Mouse (Mus musculus) liver, postnatal 0 days (tissue): Measurements from ENCODE around the gene Sh3d19. TPM values are rescaled to one million over a fixed set of nuclear protein-coding genes. Genes with fewer than 3 reads are reported as not detected.
A peak's percentile ranks its signal among the peaks of the same experiment; 100 is the strongest.

Source experiments
- ATAC-seq: fragments of 200-750 bp; cut with Nextera tagmentation; 2 replicates; pipeline ENCODE4 v1.8.0; 2017; ENCODE audit warnings: mild to moderate bottlenecking, moderate library complexity
- DNase-seq: peaks from one replicate; pipeline ENCODE4 v3.0.0-alpha.2; 2016
- H3K27ac ChIP-seq: fragments of 300-500 bp; sonication (generic); 2 replicates; pipeline ENCODE4 v1.5.1; 2014; ENCODE audit warnings: antibody characterized with exemption, moderate library complexity, mild to moderate bottlenecking, low read depth
- H3K27me3 ChIP-seq: fragments of 300-500 bp; sonication (generic); 2 replicates; pipeline ENCODE4 v1.6.1; 2014; ENCODE audit warnings: low read length, control low read depth, mixed read lengths; ENCODE audit not compliant: insufficient read depth
- H3K36me3 ChIP-seq: fragments of 300-500 bp; sonication (generic); replicated peaks from 2 replicates; pipeline ENCODE4 v1.6.1; 2014; ENCODE audit warnings: mild to moderate bottlenecking, control low read depth, low read length, moderate library complexity, mixed read lengths; ENCODE audit not compliant: insufficient read depth
- H3K4me1 ChIP-seq: fragments of 300-500 bp; sonication (generic); 2 replicates; pipeline ENCODE4 v1.6.1; 2014; ENCODE audit warnings: antibody characterized with exemption, mild to moderate bottlenecking, control low read depth; ENCODE audit not compliant: insufficient read depth
- H3K4me2 ChIP-seq: fragments of 300-500 bp; sonication (generic); 2 replicates; pipeline ENCODE4 v1.6.1; 2014; ENCODE audit warnings: low read depth, mild to moderate bottlenecking, low read length, moderate library complexity, mixed read lengths
- H3K4me3 ChIP-seq: fragments of 300-500 bp; sonication (generic); 2 replicates; pipeline ENCODE4 v1.5.1; 2014; ENCODE audit warnings: low read depth, low read length
- H3K9ac ChIP-seq: fragments of 300-500 bp; sonication (generic); replicated peaks from 2 replicates; pipeline ENCODE4 v1.6.1; 2014; ENCODE audit warnings: mild to moderate bottlenecking, moderate library complexity
- H3K9me3 ChIP-seq: fragments of 300-500 bp; sonication (generic); 2 replicates; pipeline ENCODE4 v1.6.1; 2016; ENCODE audit warnings: mild to moderate bottlenecking, control low read depth, low read length, mixed read lengths
- CTCF ChIP-seq: sonication (generic); IDR thresholded peaks from 2 replicates; pipeline ENCODE4 v1.5.1; 2016; ENCODE audit warnings: antibody characterized with exemption, low read depth
- EP300 ChIP-seq: IDR thresholded peaks from 2 replicates; pipeline ENCODE4 v1.6.1; 2016; ENCODE audit warnings: antibody characterized with exemption, low read depth, mild to moderate bottlenecking
- WGBS: fragments of 180-500 bp; shearing (Covaris S2); extraction: QIAGEN DNeasy Blood & Tissue Kit; methylation state at CpG from one replicate; pipeline ENCODE4 v1.1.7; 2014; ENCODE audit not compliant: insufficient replicate concordance; 5-methylcytosine and 5-hydroxymethylcytosine counted together
- polyA plus RNA-seq: library from polyadenylated mRNA; unstranded; fragments of >200 nt; fragmentation: Nextera tagmentation; extraction: Ambion mirVana; gene quantifications from 2 replicates; pipeline ENCODE4 v1.2.1, GENCODE M21; 2015

The Sh3d19 gene
- polyA plus RNA-seq, 1 experiment from 2014 or later = 11.4 TPM

DNA sequence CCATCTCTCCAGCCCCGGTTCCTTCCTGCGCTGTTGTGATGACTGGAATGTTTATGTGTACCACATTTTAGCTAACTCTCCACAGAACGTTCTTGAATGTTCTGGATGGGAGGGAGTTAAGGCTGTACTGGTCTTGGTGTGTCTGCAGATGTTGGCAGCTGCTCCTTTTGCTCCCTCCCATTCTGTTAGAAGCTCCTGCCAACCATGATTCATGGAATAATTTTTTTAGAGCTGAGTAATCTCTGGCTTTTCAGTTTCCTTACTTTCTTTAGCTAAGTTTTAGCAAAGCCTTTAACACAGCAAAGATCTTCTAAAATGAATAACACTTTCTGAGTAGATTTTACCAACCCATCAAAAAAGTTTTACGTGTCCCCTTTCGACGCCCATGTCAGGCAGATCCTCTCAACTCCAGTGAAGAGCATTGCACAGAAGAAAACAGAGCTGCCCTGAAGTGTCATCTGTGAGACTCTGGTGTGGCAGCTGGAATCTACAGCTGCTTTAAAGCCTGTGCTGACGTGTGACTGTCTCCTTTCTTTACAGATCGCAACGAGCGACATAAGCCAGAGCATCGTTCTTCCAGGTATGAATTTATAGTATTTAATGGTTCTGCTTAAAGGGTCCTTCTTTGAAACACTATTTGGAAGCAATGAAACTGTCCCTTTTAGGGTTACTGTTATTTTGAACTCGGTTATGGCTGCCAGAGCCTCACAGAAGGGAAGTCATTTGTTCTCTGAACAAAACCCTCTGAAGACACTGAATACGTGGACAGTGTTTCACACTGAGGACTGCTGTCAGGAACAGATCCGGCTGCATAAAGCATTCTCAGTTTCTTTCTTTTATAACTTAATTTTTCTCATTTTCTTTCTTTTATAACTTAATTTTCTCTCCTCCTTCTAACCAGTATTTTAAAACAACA is 69.6 kb downstream of the Sh3d19 start:
- Histone ChIP-seq H3K36me3 (0 out of 2 replicates have a peak, but pooled peaks cover 4% of the 10 kb centered on the region), H3K9ac (no peak overlapping the region), H3K9me3 (no peaks in the 10 kb centered on the region), H3K4me3 (no peak overlapping the region), H3K4me1 (no peaks in the 10 kb centered on the region), H3K27ac (no peak overlapping the region), H3K4me2 (no peak overlapping the region), H3K27me3 (no peaks in the 10 kb centered on the region)
- no peak for TF ChIP-seq EP300
- TF ChIP-seq CTCF = no peak
- DNase-seq (no peak), ATAC-seq (no peak)
- WGBS = 70% methylated on average over 14 of the region's 14 CpGs

DNA sequence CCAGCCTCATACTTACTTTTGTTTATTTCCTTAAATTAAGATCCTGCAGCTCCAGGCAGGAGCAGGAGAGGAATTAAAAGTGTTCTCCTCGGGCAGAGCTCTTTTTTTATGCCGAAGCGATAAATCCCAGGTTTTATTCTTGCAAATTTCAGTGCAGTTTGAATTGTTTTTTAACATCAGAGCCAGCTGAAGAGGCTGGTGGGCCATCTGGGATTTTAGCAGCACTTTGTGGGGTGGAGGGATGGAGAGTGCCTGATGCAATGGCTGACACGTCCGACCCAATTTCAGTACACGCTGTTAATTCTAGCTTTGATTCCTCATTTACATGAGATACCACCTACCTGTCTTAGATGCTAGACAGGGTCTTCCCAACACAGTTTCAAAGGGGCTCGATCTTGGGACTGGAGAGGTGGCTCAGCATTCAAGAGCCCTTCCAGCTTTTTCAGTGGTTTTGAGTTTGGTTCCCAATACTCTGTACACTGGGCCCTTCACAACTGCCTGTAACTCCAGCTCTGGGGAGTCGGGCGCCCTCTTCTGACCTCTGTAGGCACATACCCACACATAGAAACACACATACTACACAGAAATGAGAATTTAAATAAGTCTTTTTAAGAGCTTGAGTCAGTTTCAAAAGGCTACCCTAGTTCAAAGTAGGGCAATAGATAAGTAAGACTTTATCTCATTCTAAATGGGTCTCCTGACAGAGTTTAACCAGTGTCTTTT is 76.9 kb downstream of the Sh3d19 start:
- Histone ChIP-seq H3K9ac (no peak overlapping the region), H3K27me3 (no peaks in the 10 kb centered on the region), H3K4me1 (no peaks in the 10 kb centered on the region), H3K27ac (no peak overlapping the region), H3K36me3 (0 out of 2 replicates have a peak, but pooled peaks cover 8% of the 10 kb centered on the region), H3K9me3 (peaks cover 3% of the 10 kb centered on the region; the same call in 1 of the 2 replicates), H3K4me2 (no peak overlapping the region), H3K4me3 (no peak overlapping the region)
- DNase-seq (no peak), ATAC-seq (no peak)
- WGBS = 88% methylated on average over 9 of the region's 9 CpGs
- TF ChIP-seq CTCF = no peak
- TF ChIP-seq EP300 = no peak

GRCm38 (mm10) chr3:86049041-86049440 is 78.1 kb downstream of the Sh3d19 start:
- Histone ChIP-seq H3K4me3 (no peak overlapping the region), H3K4me1 (no peaks in the 10 kb centered on the region), H3K27me3 (no peaks in the 10 kb centered on the region), H3K9me3 (peaks cover 3% of the 10 kb centered on the region; the same call in 1 of the 2 replicates), H3K27ac (no peak overlapping the region), H3K9ac (no peak overlapping the region), H3K4me2 (no peak overlapping the region), H3K36me3 (peaks cover 8% of the 10 kb centered on the region; the same call in 1 of the 2 replicates)
- no peak for DNase-seq
- TF ChIP-seq CTCF = peak; percentile 13; the same call in 1 of the 2 replicates
- TF ChIP-seq EP300 = no peak
- 72% methylated on average over 2 of the region's 2 CpGs for whole genome bisulfite sequencing
- ATAC-seq = no peak

- no peaks in the 10 kb centered on the region; the same call in 1 of the 2 replicates for H3K36me3 ChIP-seq
- H3K9ac ChIP-seq = no peak overlapping the region
- 67% methylated on average over 4 of the region's 4 CpGs for WGBS
- H3K27ac ChIP-seq = no peak overlapping the region
- no peaks in the 10 kb centered on the region for H3K4me1 ChIP-seq
- H3K4me2 ChIP-seq = no peak overlapping the region
- H3K9me3 ChIP-seq = no peaks in the 10 kb centered on the region
- TF ChIP-seq EP300 (no peak), CTCF (no peak)
- H3K4me3 ChIP-seq = no peak overlapping the region
- H3K27me3 ChIP-seq = no peaks in the 10 kb centered on the region
- DNase-seq = no peak
- ATAC-seq = no peak
Observed at GRCm38 (mm10) chr3:86056678-86057077, 85.8 kb downstream of the Sh3d19 start.

GRCm38 (mm10) chr3:86057436-86058095 is 86.7 kb downstream of the Sh3d19 start:
- TF ChIP-seq EP300 (no peak), CTCF (no peak)
- Histone ChIP-seq H3K4me3 (no peak overlapping the region), H3K36me3 (no peaks in the 10 kb centered on the region; the same call in 1 of the 2 replicates), H3K9me3 (no peaks in the 10 kb centered on the region), H3K4me1 (no peaks in the 10 kb centered on the region), H3K27me3 (no peaks in the 10 kb centered on the region), H3K4me2 (no peak overlapping the region), H3K9ac (no peak overlapping the region), H3K27ac (no peak overlapping the region)
- no peak for ATAC-seq
- WGBS = 74% methylated on average over 6 of the region's 6 CpGs
- no peak for DNase-seq
